8 mouse cellular contexts compared by ENCODE assay signal in genomic region chr5:128432422-128432821, GRCm38 (mm10). TPM values are rescaled to one million over a fixed set of nuclear protein-coding genes. Genes with fewer than 3 reads are reported as not detected.
A peak's percentile ranks its signal among the peaks of the same experiment; 100 is the strongest.
DNase-seq lines count a peak whose midpoint lies in the region; ATAC-seq and TF ChIP-seq lines count a peak whose summit lies in the region.
"Had no signal": no experiment of that assay in that cellular context is flagged by ENCODE, and none has a peak within 500 bp of the region (broad histone marks: within the 10 kb centered on the region; RNA-seq: fewer than 3 reads in every experiment).

No protein-coding gene starts in this region.

- H3K27ac ChIP-seq in liver, embryonic 11.5 days (ENCODE audit: low read depth, low read length) = no peak overlapping the region
- H3K27ac ChIP-seq in forebrain, embryonic 10.5 days = peak overlapping the region; percentile 62; the same call in 1 of the 2 replicates
- no peak overlapping the region for H3K27ac ChIP-seq in intestine, embryonic 15.5 days
- no peak overlapping the region for H3K27ac ChIP-seq in olfactory bulb, adult 2 months (ENCODE audit: insufficient read depth, low read depth, low read length)
- no peak overlapping the region for H3K27ac ChIP-seq in cerebellum, adult 2 months (ENCODE audit: insufficient read depth, low read length)

- 2% methylated on average over 32 of the region's 37 CpGs for WGBS in liver, embryonic 11.5 days
- WGBS in forebrain, embryonic 10.5 days = 2% methylated on average over 37 of the region's 37 CpGs
- WGBS in intestine, embryonic 15.5 days = 1% methylated on average over 26 of the region's 37 CpGs
- under 1% methylated on average over 34 of the region's 37 CpGs for WGBS in olfactory bulb, adult 2 months
- WGBS in cerebellum, adult 2 months = 2% methylated on average over 32 of the region's 37 CpGs

- no peaks in the 10 kb centered on the region for H3K4me1 ChIP-seq in liver, embryonic 11.5 days (replicated peaks; ENCODE audit: control insufficient read depth, insufficient read depth, low read length)
- H3K4me1 ChIP-seq in forebrain, embryonic 10.5 days = peaks cover 26% of the 10 kb centered on the region
- H3K4me1 ChIP-seq in intestine, embryonic 15.5 days (replicated peaks) = no peaks in the 10 kb centered on the region
- H3K4me1 ChIP-seq in olfactory bulb, adult 2 months (ENCODE audit: control insufficient read depth, insufficient read depth, low read length) = peaks cover 13% of the 10 kb centered on the region
- no peaks in the 10 kb centered on the region for H3K4me1 ChIP-seq in cerebellum, adult 2 months (ENCODE audit: control insufficient read depth, insufficient read depth, low read length)

- TF ChIP-seq POLR2A in olfactory bulb, adult 2 months (IDR thresholded peaks at IDR 0.05; ENCODE audit: insufficient read depth, low read depth, low read length) = no peak
- no peak for TF ChIP-seq POLR2A in cerebellum, adult 2 months (IDR thresholded peaks at IDR 0.05; ENCODE audit: borderline replicate concordance, insufficient read depth, low read length)

- TF ChIP-seq CTCF in olfactory bulb, adult 2 months (IDR thresholded peaks at IDR 0.05; ENCODE audit: insufficient read depth, low read depth, low read length) = no peak
- TF ChIP-seq CTCF in cerebellum, adult 2 months (IDR thresholded peaks at IDR 0.05; ENCODE audit: borderline replicate concordance, insufficient read depth, low read depth, low read length) = no peak

- peak overlapping the region; percentile 33 for H3K4me3 ChIP-seq in liver, embryonic 11.5 days (ENCODE audit: low read depth, low read length)
- H3K4me3 ChIP-seq in forebrain, embryonic 10.5 days = peak overlapping the region; percentile 63
- H3K4me3 ChIP-seq in intestine, embryonic 15.5 days (replicated peaks) = peak overlapping the region; percentile 27
- peak overlapping the region; percentile 40 for H3K4me3 ChIP-seq in olfactory bulb, adult 2 months (ENCODE audit: insufficient read depth, low read depth, low read length)
- no peak overlapping the region for H3K4me3 ChIP-seq in cerebellum, adult 2 months (replicated peaks; ENCODE audit: insufficient read depth, low read depth, low read length)

- H3K9ac ChIP-seq in liver, embryonic 11.5 days (ENCODE audit: low read depth, low read length) = no peak overlapping the region
- H3K9ac ChIP-seq in intestine, embryonic 15.5 days = no peak overlapping the region

- H3K36me3 ChIP-seq in liver, embryonic 11.5 days (ENCODE audit: control insufficient read depth, insufficient read depth, low read length) = no peaks in the 10 kb centered on the region
- no peaks in the 10 kb centered on the region for H3K36me3 ChIP-seq in forebrain, embryonic 10.5 days (replicated peaks)
- H3K36me3 ChIP-seq in intestine, embryonic 15.5 days = no peaks in the 10 kb centered on the region

- H3K4me2 ChIP-seq in liver, embryonic 11.5 days = peak overlapping the region; percentile 51
- H3K4me2 ChIP-seq in intestine, embryonic 15.5 days (replicated peaks) = peak overlapping the region; percentile 51

- peaks cover 38% of the 10 kb centered on the region for H3K27me3 ChIP-seq in liver, embryonic 11.5 days (replicated peaks; ENCODE audit: control insufficient read depth, insufficient read depth, low read length)
- H3K27me3 ChIP-seq in forebrain, embryonic 10.5 days (ENCODE audit: poor library complexity, severe bottlenecking) = peaks cover 84% of the 10 kb centered on the region
- peaks cover 48% of the 10 kb centered on the region for H3K27me3 ChIP-seq in intestine, embryonic 15.5 days (replicated peaks)
- H3K27me3 ChIP-seq in cerebellum, adult 2 months (ENCODE audit: control insufficient read depth, insufficient read depth, low read length) = no peaks in the 10 kb centered on the region; the same call in 1 of the 2 replicates

- no peak for ATAC-seq in liver, embryonic 11.5 days (replicated peaks; ENCODE audit: low FRiP score)
- no peak for ATAC-seq in intestine, embryonic 15.5 days

- no peaks in the 10 kb centered on the region for H3K9me3 ChIP-seq in liver, embryonic 11.5 days (ENCODE audit: control insufficient read depth, low read length)
- H3K9me3 ChIP-seq in forebrain, embryonic 10.5 days = no peaks in the 10 kb centered on the region
- H3K9me3 ChIP-seq in intestine, embryonic 15.5 days = no peaks in the 10 kb centered on the region

- no peak for DNase-seq in liver, embryonic 11.5 days (ENCODE audit: low spot score)
- DNase-seq in liver = no peak
- no peak for DNase-seq in forebrain, embryonic 10.5 days (ENCODE audit: extremely low spot score, low spot score)
- no peak for DNase-seq in cerebellum, adult 2 months
- DNase-seq in frontal cortex, postnatal 14 days (ENCODE audit: low spot score in 2 of 2) = no peak

RNA-seq across cellular contexts. Expression of gene Tmem132d, which starts 0.5 kb away (rescaled TPM):
- polyA plus RNA-seq in liver, embryonic 11.5 days (2014; fragmentation: Nextera tagmentation; extraction: Ambion mirVana) = 0.09 TPM in 1 of 2 replicates, not detected in the other
- 0.52 and 0.73 TPM in 2 replicates for polyA plus RNA-seq in forebrain, embryonic 10.5 days (2016; fragmentation: Nextera tagmentation; extraction: Ambion mirVana)
- polyA plus RNA-seq in intestine, embryonic 15.5 days (2015; fragmentation: Nextera tagmentation; extraction: Ambion mirVana) = 0.03 and 0.10 TPM in 2 replicates
- polyA plus RNA-seq in olfactory bulb, adult 2 months (2012; ENCODE audit: insufficient read depth, insufficient read length, low replicate concordance, missing spikeins) = not detected in 2 replicates
- 2.0 and 2.4 TPM in 2 replicates for polyA plus RNA-seq in cerebellum, adult 2 months (2012; rRNA removed)
- polyA plus RNA-seq: liver, adult 2 months had no signal
